Mouse (Mus musculus) brain, embryonic 14.5 days (tissue): ENCODE measurements around the gene Fbxl5.

Source experiments
- CTCF ChIP-seq: fragments of 200-500 bp; IDR thresholded peaks from 2 replicates; pipeline ENCODE4 v1.5.1; 2012; ENCODE audit warnings: inconsistent platforms, mild to moderate bottlenecking, moderate library complexity, borderline replicate concordance; ENCODE audit not compliant: insufficient read depth, insufficient read length; ENCODE audit errors: extremely low read depth
- POLR2A ChIP-seq: fragments of 200-500 bp; IDR thresholded peaks from 2 replicates; pipeline ENCODE4 v1.6.1; 2012; ENCODE audit warnings: mild to moderate bottlenecking, inconsistent platforms, borderline replicate concordance; ENCODE audit not compliant: poor library complexity, insufficient read depth, insufficient read length, severe bottlenecking; ENCODE audit errors: extremely low read depth

DNA sequence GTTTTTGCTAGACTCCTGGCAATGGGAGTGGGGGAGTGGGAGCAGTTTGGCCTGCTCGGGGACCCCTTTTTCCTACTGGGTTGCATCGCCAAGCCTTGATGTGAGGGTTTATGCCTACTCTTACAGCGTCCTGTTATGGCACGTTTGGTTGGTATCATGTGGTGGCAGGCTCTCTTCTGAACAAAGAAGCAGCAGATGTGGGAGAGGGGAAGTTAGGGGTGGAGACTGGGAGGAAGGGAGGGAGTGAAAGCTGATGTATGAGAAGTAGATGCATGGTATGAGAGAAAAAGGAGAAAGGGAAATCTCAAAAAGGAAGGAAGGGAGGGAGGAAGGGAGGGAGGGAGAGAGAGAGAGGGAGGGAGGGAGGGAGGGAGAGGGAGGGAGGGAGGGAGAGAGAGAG is 14.5 kb downstream of the Fbxl5 start:
- TF ChIP-seq POLR2A (no peak), CTCF (no peak)
